Mouse (Mus musculus) retina, postnatal 1 day (tissue): ENCODE measurements around the gene Grwd1.
"Not testable (repeated sequence)": the region's sequence is repeated elsewhere in the genome, so short reads cannot be mapped to it uniquely, and the experiment has no call there.

Experiments used
- DNase-seq: peaks from one replicate; pipeline ENCODE4 v3.0.0-alpha.2; 2012

The Grwd1 gene

GRCm38 (mm10) chr7:45830427-45831127 is at the start of gene Grwd1:
TSS of gene Grwd1 (minus strand) at chr7:45830944.
- peak; percentile 94 for DNase-seq

- no peak for DNase-seq
These were observed 49.8 kb upstream of the Grwd1 start for GRCm38 (mm10) chr7:45880531-45880930.

GRCm38 (mm10) chr7:45878278-45878677 is 47.5 kb upstream of the Grwd1 start, which contains the start of gene Grin2d:
TSS of gene Grin2d (minus strand) at chr7:45878378.
- not testable (repeated sequence) for DNase-seq

- DNase-seq: no peak
These were observed 46.2 kb upstream of the Grwd1 start for GRCm38 (mm10) chr7:45876895-45877294.

- DNase-seq: peak; percentile 64
These were observed 42.6 kb upstream of the Grwd1 start for GRCm38 (mm10) chr7:45873061-45873947.

- DNase-seq: peak; percentile 92
These were observed 41.9 kb upstream of the Grwd1 start, which contains the start of gene Kdelr1 for GRCm38 (mm10) chr7:45872624-45873023. TSS of gene Kdelr1 (plus strand) at chr7:45872772.

- peak; percentile 29 for DNase-seq
These were observed 39.7 kb upstream of the Grwd1 start for GRCm38 (mm10) chr7:45870282-45871058.

GRCm38 (mm10) chr7:45869787-45870186 is 39.0 kb upstream of the Grwd1 start:
- no peak for DNase-seq

GRCm38 (mm10) chr7:45869107-45869670 is 38.4 kb upstream of the Grwd1 start:
- DNase-seq: peak; percentile 30

GRCm38 (mm10) chr7:45867871-45868270 is 37.1 kb upstream of the Grwd1 start:
- DNase-seq: no peak

- peak; percentile 95 for DNase-seq
These were observed 35.5 kb upstream of the Grwd1 start for GRCm38 (mm10) chr7:45865925-45866910.

GRCm38 (mm10) chr7:45864435-45864834 is 33.7 kb upstream of the Grwd1 start:
- no peak for DNase-seq

- DNase-seq: no peak
These were observed 32.1 kb upstream of the Grwd1 start for GRCm38 (mm10) chr7:45862804-45863203.

GRCm38 (mm10) chr7:45859008-45859407 is 28.3 kb upstream of the Grwd1 start:
- no peak for DNase-seq

GRCm38 (mm10) chr7:45856950-45857901 is 26.5 kb upstream of the Grwd1 start:
- DNase-seq: peak; percentile 67

- DNase-seq: no peak
These were observed 22.3 kb upstream of the Grwd1 start for GRCm38 (mm10) chr7:45853089-45853488.

- no peak for DNase-seq
These were observed 19.9 kb upstream of the Grwd1 start for GRCm38 (mm10) chr7:45850661-45851060.

- no peak for DNase-seq
These were observed 17.8 kb upstream of the Grwd1 start for GRCm38 (mm10) chr7:45848447-45849027.

GRCm38 (mm10) chr7:45842950-45843744 is 12.4 kb upstream of the Grwd1 start:
- no peak for DNase-seq
